Mouse (Mus musculus): ENCODE measurements around the gene 4921504E06Rik.

The 4921504E06Rik gene

DNA sequence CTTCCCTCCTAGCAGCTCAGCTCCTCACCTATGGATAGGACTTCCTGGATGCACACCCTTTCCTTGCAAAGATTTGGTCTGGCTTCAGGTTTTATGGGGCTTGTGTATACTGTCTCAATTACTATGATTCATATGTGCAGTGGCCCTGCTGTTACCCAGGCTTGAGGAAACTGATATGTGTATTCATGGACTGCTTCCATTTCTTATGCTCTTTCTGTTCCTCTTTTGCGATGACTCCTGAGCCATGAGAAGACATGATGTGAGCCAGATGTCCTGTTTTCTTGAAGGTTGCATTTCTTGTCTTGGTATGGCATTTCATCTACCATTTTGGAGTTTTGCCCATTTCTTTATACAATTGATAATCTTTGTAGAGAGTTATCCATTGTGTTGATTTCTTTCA, 48.0 kb downstream of the 4921504E06Rik start:
- CTCF ChIA-PET: no interaction called here

DNA sequence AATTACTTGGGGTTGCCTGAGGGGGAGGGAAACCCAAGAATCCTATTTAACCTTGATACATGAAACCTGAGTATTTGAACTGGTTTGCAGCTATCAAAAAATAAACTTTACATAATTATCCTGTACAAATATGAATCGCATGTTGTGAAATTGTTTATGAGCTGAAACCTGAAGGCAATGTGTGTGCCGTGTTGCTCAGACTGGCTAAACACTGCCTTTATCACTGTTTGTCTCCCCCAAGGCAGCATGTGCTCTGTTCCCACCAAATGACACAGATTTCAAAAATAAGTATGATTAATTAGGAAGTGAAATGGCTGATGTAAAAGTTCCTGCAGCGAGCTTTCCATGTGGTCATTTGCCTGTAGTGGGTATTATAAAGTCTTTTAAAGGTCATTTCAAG, 63.5 kb downstream of the 4921504E06Rik start:
- CTCF ChIA-PET: interaction anchor here (0.6 kb wide), 1 partner anchor 1164 kb away, joined by 3 read pairs; no protein-coding TSS in a partner anchor

DNA sequence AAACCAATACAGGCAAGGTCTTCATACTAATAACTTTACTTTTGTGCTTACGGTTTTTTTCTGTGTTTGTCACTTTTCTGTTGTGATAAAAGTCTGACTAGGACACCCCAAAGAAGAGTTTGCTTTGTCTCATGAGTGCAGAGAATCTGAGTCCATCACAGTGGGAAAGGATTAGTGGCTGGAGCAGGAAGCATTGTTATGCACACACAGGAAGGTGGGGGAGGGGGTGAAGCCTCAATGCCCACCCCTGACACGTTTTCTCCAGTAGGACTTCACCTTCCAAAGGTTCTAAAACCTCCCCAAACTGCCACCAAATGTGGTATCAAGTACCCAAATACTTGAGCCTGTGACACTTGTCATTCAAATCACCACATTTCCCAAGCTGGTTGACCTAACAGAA, 91.8 kb downstream of the 4921504E06Rik start:
- CTCF ChIA-PET: no interaction called here

DNA sequence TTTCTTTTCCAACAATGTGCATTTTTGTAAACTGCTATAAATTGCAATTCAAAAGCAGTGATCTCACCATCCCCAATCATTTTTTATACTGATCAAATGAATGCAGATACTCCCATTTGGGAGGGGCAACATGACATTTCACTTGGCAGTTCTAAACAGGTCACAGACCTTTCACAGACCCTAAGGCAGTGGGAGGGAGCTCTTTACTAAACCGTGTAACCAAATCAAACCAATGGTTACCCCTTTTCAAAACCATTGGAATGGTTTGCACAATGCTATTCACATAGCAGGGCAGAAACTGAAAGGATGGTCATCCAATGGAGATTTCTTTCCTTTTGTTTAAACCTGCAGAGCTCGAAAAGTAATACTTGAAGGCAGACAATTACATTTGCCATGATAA, 94.9 kb downstream of the 4921504E06Rik start:
- CTCF ChIA-PET: no interaction called here

DNA sequence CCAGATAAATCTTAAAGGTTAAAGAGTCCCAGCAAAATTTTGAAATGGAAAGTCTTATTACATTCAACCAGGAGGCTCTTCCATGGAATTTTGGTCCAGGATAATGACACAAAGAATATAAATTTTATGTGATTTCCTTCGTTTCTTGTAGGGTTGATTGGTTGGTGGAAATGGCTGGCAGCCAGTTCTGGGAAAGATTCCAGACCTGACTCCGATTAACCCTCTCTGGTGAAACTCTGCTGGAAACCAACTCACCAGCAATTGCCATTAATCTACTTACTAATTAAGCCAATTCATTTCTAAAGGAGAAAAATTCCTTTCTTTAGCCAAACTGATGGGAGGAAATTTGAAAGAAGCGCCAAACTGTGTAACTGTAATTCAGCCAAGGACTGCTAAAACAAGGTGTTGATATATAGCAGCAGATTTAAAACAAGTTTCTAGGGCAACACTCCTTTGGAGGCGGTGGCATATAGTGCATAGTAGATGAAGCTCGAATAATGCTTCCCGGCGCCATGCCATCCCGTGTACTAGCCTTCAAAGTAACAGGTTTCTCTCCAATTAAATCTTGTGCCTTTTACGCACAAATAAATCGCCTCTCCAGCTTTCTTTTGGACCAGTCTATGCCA, 97.7 kb downstream of the 4921504E06Rik start:
- CTCF ChIA-PET: no interaction called here

DNA sequence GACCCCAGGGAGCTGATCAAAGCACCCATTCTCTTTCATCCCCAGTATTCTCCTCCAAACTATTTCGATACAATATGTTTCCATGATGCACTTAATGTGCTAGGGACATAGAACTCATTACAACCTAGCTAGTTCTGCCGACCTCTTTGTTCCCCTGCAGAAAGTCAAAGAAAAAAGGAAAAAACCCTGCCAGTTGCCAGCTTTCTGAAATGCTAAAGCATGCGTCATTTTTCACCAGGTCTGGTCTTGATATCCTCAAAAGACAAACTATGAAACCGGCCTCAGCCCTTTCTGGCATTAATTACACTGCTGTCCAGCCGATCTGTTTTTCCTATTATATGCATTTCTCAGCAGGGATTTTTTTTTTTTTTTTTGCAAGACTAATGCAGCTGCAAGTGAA, 98.5 kb downstream of the 4921504E06Rik start:
- CTCF ChIA-PET: no interaction called here

DNA sequence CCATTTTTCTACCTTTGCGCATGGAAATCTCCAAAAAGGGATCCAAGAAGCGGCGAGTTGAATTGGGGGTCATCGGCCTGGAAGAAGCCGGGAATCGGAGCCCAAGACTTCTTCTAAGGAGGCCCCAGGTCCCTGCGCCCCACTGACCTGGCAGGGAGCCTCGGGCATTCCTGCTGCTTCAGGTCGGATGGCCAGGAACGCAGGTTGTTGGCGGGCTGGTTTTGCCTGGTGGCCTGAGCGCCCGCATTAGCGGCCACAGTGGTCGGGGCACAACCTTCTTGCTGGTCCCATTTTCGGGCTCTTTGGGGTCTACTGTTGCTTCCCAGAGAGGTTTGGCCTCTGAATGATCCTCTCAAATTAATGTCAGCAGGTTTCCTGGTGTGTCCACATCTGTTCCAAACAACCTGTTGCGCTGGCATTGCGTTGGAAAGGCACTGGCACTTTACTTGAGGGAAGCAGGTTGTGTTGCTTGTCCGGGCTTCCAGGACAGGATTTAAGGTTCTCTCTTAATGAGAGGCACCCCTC, 101.1 kb downstream of the 4921504E06Rik start:
- CTCF ChIA-PET: no interaction called here

DNA sequence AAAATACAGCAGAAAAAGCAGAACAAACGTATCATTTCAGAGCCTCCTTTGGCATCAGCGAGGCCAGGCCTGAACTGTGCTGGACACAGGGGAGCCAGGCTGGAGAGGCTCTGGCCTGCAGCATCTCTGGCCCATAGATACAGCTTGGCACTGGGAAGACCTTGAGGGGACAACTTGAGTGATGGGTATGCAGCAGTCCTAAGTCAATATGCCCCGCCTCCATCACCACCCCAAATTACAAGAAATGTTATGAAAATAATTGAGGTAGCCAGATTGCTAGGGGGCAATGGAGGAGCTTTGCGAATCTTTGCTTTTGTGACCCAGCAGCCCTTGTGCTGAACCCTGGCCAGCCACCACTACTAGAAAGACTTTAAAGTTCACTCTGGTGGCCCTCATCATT, 104.4 kb downstream of the 4921504E06Rik start:
- CTCF ChIA-PET: interaction anchor here (0.6 kb wide), 1 partner anchor 47 kb away, joined by 3 read pairs; no protein-coding TSS in a partner anchor

DNA sequence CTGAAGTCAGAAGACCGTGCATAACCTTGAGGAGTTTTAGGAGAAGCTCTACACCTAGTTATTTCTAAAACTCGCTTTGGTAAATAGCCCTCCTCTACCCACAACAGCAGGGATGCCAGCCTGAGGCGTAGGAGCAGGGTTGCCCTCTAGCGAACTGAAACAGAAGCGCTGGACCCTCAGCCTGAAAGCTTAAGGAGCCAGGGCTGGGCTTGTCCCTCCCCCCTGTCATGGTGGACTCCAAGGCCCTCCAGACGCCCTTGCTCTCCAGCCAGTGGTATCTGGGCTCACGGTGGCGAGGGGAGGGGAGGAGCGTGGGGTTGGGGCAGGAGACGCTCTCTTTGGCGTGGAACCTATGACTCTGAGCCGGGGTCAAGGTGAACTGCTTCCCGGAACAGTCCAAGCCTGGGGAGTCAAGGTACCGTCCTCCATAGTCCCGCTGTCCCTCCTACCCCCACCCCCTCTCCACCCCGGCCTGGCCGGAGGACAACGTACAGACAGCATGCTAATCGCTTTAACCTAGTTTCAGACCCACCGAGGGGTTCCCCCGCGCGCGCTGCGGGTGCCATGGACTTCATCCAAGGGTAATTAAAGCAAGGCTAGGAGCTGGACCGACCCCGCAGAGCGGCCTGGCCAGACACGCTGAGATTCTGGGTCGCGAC, 105.5 kb downstream of the 4921504E06Rik start:
- CTCF ChIA-PET: no interaction called here

DNA sequence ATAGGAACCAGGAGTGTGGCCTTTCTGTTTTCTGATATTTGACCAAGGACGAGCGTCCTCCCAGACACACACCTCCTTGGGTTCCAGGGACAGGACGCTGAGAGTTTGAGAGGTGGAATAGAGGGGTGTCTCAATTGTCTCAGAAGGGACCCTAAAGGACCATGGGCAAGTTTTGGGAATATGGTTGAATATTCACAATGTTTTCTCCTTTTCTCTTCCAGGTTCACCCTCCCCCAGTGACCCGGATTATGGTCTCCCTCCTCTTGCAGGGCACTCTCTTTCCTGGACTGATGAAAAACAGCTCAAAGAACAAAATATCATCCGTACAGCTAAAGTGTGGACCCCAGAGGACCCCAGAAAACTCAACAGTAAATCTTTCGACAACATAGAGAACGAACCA, 107.0 kb downstream of the 4921504E06Rik start:
- CTCF ChIA-PET: no interaction called here

DNA sequence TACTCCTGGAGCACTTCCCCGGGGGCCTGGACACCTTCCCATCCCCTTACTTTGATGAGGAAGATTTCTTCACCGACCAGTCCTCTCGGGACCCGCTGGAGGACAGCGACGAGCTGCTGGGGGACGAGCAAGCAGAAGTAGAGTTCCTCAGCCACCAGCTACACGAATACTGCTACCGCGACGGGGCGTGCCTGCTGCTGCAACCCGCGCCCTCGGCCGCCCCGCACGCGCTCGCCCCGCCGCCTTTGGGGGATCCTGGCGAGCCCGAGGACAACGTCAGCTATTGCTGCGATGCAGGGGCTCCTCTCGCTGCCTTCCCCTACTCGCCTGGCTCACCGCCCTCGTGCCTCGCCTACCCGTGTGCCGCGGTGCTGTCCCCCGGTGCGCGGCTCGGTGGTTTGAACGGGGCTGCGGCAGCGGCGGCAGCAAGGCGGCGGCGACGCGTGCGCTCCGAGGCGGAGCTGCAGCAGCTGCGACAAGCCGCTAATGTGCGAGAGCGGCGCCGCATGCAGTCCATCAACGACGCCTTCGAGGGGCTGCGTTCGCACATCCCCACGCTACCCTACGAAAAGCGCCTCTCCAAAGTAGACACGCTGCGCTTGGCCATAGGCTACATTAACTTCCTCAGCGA, 107.7 kb downstream of the 4921504E06Rik start:
- CTCF ChIA-PET: no interaction called here

DNA sequence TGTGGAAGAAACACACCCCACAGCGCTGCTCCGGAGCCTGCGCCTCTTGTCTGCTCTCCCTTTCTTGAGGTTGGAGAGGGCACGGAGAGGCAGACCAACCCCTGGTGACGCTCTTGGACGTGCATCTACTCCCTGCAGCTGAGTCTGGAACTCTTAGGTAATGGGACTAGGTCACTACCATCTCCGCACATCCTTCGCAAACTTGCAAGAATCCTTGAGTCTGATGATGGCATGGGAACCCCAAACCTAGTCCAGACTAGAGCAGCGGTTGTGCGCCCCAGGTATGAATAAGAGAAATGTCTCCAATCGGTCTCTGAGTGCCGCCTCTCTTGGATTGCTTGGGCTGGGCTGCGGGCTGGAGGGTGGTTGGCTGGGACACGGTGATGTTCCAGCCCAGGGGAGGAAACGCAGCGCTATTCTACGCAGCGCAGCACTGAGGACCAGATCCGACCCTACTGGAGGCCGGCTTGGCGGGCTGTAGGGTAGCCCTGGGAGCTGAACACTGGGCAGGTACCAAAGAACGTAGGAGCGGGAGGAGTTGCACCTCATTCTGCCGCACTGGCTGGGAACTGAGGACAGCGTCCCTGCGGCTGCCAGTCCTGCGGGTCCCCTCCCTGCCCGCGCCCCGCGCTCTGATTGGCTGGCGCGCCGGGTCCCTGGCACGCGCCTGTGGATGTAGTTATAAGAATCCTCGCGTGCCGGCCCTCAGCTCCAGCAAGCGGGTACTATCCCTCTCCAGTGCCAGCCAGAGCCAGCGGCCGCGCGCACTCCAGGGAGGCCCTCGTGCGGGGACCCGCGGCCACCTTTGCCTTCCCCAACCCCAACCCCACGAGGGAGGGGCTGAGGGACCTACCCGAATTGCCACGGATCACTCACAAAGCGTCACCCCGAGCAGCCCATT, 108.5 kb downstream of the 4921504E06Rik start, which contains the start of gene Ptf1a:
TSS of gene Ptf1a (plus strand) at position 733 of the 901 bp plus-strand sequence.
- CTCF ChIA-PET: no interaction called here

DNA sequence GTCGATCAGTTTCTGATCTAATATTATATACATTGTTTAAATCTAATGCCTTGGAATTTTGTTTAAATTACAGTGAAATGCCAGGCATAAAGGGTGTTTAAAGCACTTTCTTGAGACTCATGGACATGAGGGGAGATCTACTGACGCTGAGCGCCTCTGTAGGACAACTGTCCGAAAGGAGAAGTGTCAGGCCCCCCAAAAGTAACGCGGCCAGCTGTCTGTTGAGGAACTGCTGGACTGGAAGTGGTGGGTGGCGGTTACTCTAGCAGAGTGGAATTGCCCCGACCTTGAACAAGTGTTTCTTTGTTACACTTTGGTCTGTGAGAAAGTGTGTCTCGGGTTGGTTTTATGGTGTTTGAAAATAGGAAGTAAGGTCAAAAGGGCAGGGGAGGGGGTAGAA, 109.4 kb downstream of the 4921504E06Rik start:
- CTCF ChIA-PET: no interaction called here

DNA sequence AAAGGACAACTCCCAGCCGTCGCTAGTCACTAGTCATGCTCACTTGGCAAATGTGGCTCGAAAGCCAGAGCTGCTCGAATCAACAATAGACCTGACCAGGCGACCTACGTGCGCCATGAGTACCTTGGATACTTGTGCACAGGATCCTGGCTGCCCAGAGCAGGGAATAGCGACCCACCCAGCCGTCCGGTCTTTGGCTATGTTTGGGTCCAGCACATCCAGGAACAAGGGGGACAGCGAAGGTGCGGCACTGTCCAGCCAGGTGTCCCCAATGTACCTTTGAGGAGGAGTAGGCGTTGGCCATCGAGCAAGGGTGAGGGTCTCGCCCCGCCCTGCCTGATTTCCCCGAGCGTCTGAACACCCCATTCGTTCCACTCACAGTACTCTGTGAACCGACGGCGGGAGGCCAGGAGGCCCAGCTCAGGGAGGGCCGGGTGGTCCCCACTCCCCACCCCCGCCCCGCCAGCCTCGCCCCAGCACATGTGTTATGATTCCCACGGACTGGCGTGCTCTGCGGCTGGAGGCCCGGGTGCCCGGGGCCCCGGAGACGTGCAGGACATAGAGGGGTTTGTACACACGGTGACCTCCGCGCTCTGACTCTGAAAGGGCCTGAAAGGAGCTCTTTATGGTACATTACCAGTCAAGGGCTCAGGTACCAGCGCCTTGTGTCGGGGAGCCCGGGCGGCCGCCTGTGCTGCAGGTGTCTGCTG, 121.9 kb downstream of the 4921504E06Rik start:
- CTCF ChIA-PET: no interaction called here

DNA sequence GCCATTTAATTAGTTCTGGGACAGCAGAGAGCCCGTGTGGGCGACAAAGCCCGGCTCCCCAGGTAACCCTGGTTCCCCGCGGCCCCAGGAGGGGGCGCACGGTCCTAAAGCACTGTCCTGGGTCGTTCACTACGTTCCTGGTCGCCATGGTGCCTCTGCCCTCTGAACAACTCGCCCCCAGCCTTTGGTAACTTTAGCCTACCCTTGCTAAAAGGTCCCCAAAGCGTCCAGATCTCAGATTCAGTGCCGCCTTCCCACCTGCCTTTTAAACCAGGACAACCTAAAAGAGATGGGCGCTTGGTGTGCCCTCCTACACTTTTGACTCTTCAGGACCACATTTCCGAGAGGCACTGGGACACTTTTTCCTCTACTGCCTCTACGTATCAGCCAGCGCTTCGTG, 122.5 kb downstream of the 4921504E06Rik start:
- CTCF ChIA-PET: no interaction called here

DNA sequence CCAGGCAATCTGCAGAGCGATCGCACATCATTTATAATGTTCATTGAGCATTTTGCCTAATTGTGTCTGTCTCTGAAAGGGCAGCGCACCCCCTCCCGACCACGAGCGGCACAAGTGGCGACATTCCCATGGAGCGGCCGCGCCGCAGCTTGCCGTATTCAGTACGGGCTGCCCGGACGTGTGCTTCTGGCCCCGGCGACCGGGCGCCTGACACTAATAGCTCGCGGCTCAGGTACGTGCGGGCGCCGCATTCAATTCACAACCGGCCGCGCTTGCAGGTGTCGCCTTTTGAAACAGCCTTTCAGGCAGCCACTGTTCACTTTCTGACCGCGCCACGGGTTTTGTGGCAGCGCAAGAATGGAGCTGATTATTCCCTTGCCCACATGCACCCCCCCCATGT, 123.0 kb downstream of the 4921504E06Rik start:
- CTCF ChIA-PET: interaction anchor here (0.6 kb wide), 1 partner anchor 85 kb away, joined by 4 read pairs; no protein-coding TSS in a partner anchor

DNA sequence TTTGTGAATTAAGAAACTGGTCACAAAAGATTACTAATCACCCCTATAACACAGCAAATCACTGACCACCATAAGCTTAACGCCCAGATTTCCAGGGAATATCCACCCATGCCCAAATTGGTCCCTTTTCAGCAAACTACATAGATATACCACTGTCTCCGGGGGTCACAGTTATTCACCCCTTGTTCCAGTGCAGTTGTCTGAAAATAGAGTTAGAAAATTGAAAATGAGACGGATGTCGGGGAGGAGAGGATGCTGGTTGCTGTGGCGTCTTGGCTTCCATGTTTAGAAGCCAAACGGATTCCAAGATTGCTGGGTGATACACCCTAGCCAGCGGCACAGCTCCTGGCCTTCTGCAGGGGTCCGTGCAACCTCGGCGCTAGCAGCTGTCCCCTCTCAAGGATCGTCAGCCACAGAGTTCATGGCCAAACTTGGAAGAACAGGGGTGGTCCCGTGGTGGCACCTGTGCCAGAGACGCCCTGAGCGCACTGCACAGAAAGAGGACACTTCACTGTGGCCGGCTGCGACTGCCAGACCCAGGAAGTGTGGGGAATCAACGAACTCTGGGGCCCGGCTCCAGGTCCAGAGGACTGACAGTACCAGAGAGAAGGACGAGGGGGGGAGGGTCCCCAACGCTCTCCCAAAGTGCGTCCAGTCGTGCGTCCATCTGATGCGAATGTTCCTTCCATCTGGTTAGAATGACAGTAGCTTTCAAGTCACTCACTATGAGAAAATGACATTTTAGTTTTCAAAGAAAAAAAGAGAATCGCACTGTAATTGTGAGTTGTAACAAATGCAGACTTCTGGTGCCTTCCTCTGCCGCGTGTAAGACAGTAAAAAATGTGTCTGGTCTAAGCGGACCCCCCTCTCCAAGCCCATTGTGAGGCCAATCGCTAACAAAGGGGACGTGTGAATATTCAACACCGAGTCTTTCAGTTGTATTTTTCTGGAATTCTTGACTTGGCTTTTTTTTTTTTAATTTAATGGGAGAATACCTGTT, 123.7 kb downstream of the 4921504E06Rik start:
- CTCF ChIA-PET: interaction anchor here (0.6 kb wide), 1 partner anchor 86 kb away, joined by 4 read pairs; no protein-coding TSS in a partner anchor

DNA sequence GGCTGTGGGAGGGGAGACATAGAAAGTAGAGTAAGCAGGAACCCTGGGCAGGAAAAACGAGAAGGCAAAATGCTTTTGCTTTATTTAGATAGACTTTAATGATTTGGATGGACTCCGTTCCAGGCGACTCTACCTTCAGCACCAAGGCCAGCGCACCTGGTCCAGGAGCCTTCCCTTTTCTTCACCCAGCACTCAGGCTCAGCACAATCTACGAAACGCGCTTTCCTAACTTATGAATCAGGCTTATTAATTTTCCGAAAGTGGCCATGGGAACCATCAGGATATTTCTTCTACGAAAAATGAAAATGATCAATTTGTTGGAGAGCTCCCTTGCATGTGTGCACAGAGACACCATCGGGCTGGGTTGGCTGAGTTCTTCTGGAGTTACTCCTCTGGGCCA, 124.7 kb downstream of the 4921504E06Rik start:
- CTCF ChIA-PET: no interaction called here

DNA sequence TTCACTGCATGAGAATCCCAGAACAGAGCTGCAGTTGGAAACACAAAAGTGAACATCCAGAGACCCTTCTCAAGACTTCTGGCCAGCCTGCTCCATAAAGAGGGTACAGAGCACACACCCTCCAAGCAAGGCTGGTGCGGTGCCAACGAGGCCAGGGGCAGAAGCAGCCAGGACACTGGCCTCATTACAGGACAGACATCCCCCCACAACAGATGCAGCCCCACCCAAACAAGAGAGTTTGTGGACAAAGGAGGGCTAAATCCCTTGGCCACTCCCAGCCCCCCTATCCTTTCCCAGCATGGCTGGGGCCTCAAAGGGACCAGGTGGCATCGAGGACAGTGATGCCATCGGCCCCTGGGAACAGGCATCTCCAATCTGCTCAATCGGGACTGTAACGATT, 130.6 kb downstream of the 4921504E06Rik start:
- CTCF ChIA-PET: no interaction called here

DNA sequence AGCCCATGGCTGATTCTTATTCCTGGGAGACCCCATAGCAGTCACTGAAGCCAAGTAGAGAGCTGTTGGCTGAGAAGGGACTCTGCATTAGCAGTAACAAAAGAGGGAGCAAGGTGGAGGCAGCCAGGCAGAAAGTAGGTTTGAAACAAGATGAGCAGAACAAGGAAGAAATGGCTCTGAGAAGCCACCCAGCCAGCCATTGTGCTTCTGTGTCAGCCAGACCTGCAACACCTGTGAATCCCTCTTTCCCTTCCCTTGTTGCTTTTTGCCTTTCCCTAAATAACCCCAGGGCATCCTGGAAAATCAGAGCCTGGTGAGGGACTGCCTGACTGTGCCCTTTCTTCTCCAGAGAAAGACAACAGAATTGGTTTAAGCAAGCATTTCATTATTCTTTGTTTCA, 131.5 kb downstream of the 4921504E06Rik start:
- CTCF ChIA-PET: no interaction called here
